Mouse (Mus musculus): ENCODE measurements around the gene Micall2. TPM values are rescaled to one million over a fixed set of nuclear protein-coding genes. Genes with fewer than 3 reads are reported as not detected.

Gene Micall2
- polyA plus RNA-seq, 1 experiment: 1.4 TPM

DNA sequence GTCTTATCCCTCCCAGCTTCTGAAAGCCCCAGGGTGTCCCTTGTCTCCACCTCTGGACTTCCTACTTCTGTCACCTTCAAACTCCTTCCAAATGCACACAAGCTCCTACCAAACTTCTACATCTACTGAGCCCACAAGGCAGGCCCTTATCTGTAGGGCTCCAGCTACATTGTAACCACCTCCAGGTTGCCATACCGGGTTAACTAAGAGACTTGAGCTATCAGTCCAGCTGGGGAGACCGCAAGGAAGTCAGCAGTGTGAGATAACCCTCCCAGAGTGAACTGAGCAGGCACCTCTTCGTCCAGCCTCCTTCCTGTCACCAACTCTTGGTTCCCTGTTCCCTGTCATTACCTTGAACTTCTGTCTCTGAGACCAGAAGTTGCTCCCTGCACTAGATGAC is 2.1 kb downstream of the Micall2 start:
- H3K4me1 ChIP-seq (ENCODE audit: control insufficient read depth, insufficient read depth, low read length): 0 out of 2 replicates have a peak, but pooled peaks cover 1% of the 10 kb centered on the region
- TF ChIP-seq POLR2A (IDR thresholded peaks at IDR 0.05; ENCODE audit: extremely low read depth, insufficient read depth, low read length) (no peak), CTCF (IDR thresholded peaks at IDR 0.05; ENCODE audit: extremely low read depth, insufficient read depth, low read length) (no peak)
- H3K27ac ChIP-seq (ENCODE audit: insufficient read depth, low read length): no peak overlapping the region
- H3K4me3 ChIP-seq (ENCODE audit: insufficient read depth, low read length): no peak overlapping the region

DNA sequence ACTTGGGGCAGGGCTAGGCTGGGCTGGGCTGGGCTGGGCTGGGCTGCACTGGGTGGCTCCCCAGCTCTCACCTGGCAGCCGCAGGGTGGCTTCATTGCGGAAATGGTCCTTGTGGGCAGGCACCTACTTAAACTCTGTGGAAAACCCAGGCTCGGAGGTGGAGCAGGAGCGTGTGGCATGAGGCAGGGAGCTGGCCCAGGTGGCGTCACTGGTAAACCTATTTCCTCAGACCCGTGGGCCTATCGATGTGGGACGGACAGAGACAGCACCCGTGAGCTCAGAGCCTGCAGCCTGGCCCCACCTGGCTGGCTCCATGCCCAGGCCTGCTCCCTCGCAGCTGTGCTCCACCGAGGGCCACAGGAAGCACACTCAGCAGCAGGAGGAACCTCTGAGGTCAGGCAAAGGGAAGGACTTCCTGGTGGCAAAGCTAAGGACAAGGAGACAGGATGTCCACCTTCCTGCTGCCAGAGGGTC is 3.5 kb downstream of the Micall2 start:
- H3K27ac ChIP-seq (ENCODE audit: insufficient read depth, low read length): no peak overlapping the region
- no peak overlapping the region for H3K4me3 ChIP-seq (ENCODE audit: insufficient read depth, low read length)
- H3K4me1 ChIP-seq (ENCODE audit: control insufficient read depth, insufficient read depth, low read length): 0 out of 2 replicates have a peak, but pooled peaks cover 1% of the 10 kb centered on the region
- TF ChIP-seq CTCF (IDR thresholded peaks at IDR 0.05; ENCODE audit: extremely low read depth, insufficient read depth, low read length): no peak
- TF ChIP-seq POLR2A (IDR thresholded peaks at IDR 0.05; ENCODE audit: extremely low read depth, insufficient read depth, low read length): no peak

DNA sequence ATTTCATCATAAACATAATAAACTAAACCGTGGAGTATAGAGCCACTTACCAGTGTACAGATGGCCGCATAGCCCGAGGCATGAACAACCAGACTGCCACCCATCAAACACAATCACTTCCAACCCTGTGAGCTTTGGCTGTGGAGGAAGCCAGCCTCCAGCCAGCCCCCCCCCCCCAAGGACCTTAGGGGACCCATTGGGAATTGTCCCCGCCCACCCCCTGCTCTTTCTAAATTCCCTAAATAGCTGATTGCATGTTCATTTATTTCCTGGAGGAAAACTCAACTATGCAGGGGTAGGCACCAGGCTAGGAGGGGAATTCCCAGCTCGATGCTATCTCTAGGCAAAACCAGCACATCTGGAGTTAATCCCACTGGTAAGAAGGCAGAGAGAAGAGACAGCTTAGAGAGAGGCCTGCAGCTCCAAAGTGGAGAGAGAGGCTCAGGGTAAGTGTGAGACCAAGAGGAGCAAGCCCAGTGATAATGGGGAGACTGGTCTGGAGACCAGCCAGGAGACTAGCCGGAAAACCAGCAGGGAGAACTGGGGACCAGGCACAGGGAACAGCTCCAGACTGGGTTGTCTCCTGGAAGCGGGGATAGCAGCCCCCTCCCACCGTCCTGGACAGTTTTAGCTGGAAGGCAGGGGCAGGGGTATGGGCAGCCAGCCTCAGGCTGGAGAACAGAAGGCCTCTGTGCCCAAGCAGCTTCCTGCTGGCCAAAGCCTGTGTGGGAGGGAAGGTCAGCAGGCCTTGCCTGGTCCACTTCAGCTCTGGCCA is 5.2 kb downstream of the Micall2 start:
- Histone ChIP-seq H3K4me3 (ENCODE audit: insufficient read depth, low read length) (no peak overlapping the region), H3K4me1 (ENCODE audit: control insufficient read depth, insufficient read depth, low read length) (0 out of 2 replicates have a peak, but pooled peaks cover 1% of the 10 kb centered on the region), H3K27ac (ENCODE audit: insufficient read depth, low read length) (peak overlapping the region; percentile 76; the same call in 1 of the 2 replicates)
- TF ChIP-seq CTCF (IDR thresholded peaks at IDR 0.05; ENCODE audit: extremely low read depth, insufficient read depth, low read length) (no peak), POLR2A (IDR thresholded peaks at IDR 0.05; ENCODE audit: extremely low read depth, insufficient read depth, low read length) (no peak)

DNA sequence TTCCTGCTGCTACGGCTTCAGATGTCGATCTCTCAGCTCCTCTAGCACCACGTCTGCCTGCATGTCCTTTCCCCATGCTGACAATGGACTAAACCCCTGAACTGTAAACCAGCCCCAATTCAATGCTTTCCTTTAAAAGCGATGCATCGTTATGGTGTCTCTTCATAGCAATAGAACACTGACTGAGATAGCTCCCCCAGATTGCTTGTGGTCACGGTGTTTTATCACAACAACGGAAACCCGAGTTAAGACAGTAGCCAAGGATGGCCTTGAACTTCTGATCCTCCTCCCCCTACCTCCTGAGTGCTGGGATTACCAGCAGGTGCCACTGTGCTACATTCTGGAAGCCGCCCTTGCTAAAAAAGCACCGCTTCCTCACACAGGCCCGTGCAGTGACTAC is 8.9 kb downstream of the Micall2 start:
- Histone ChIP-seq H3K27ac (ENCODE audit: insufficient read depth, low read length) (no peak overlapping the region), H3K4me1 (ENCODE audit: control insufficient read depth, insufficient read depth, low read length) (no peaks in the 10 kb centered on the region), H3K4me3 (ENCODE audit: insufficient read depth, low read length) (no peak overlapping the region)
- no peak for TF ChIP-seq POLR2A (IDR thresholded peaks at IDR 0.05; ENCODE audit: extremely low read depth, insufficient read depth, low read length)
- no peak for TF ChIP-seq CTCF (IDR thresholded peaks at IDR 0.05; ENCODE audit: extremely low read depth, insufficient read depth, low read length)

DNA sequence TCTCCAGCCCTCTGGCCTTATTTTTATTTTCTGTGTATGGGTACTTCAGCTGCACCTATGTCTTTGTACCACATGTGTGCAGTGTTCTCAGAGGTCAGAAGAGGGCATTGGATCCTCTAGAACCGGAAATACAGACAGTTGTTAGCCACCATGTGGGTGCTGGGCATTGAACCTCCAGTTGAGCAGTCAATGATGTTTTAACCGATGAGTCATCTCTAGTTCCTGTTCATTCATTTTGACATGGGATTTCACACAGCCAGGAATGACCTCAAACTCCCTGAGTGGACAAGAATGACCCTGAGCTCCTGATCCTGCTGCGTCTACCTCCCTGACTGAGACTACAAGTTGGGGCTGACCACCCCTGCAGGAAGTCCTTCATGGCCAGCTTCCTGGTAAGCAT is 9.9 kb downstream of the Micall2 start:
- no peak for TF ChIP-seq POLR2A (IDR thresholded peaks at IDR 0.05; ENCODE audit: extremely low read depth, insufficient read depth, low read length)
- no peak for TF ChIP-seq CTCF (IDR thresholded peaks at IDR 0.05; ENCODE audit: extremely low read depth, insufficient read depth, low read length)
- no peak overlapping the region for H3K4me3 ChIP-seq (ENCODE audit: insufficient read depth, low read length)
- H3K4me1 ChIP-seq (ENCODE audit: control insufficient read depth, insufficient read depth, low read length): no peaks in the 10 kb centered on the region
- no peak overlapping the region for H3K27ac ChIP-seq (ENCODE audit: insufficient read depth, low read length)

DNA sequence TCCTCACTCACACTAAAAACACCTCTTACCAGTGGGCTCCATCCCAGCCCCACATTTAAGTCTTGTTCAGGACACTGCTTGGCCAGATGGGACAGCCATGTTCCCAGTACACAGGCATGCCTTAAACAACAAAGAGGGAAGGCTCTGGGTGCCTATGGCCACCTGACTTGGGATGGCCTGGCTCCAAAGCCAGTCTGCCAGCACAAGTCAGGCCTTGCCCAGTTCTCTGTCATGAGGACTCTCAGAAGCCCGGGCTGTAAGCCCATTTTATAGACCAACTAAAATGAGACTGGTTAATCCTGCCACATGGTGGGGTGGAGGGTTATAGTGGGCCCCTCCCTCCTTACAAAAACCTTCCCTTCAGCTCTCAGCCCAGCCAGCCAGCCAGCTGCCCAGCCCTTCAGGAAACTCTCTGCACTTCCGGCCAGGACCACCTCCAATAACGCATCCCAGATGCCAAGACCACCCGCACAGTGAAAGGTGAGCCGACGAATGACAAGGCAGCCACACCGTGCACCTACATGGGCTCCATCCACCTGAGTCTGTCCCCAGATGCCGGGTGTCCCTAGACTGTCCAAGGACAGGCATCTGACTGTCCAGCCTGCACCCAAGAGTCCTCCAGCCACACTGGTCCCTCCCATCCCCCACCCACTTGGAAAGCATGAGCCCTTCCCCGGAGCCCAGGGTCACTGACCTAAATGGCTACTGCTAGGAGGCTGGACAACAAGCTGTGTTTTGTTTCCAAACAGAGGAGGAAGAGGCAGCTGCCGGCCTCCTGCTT is 11.6 kb downstream of the Micall2 start:
- no peak overlapping the region for H3K27ac ChIP-seq (ENCODE audit: insufficient read depth, low read length)
- TF ChIP-seq CTCF (IDR thresholded peaks at IDR 0.05; ENCODE audit: extremely low read depth, insufficient read depth, low read length): no peak
- no peak for TF ChIP-seq POLR2A (IDR thresholded peaks at IDR 0.05; ENCODE audit: extremely low read depth, insufficient read depth, low read length)
- no peak overlapping the region for H3K4me3 ChIP-seq (ENCODE audit: insufficient read depth, low read length)
- H3K4me1 ChIP-seq (ENCODE audit: control insufficient read depth, insufficient read depth, low read length): no peaks in the 10 kb centered on the region

DNA sequence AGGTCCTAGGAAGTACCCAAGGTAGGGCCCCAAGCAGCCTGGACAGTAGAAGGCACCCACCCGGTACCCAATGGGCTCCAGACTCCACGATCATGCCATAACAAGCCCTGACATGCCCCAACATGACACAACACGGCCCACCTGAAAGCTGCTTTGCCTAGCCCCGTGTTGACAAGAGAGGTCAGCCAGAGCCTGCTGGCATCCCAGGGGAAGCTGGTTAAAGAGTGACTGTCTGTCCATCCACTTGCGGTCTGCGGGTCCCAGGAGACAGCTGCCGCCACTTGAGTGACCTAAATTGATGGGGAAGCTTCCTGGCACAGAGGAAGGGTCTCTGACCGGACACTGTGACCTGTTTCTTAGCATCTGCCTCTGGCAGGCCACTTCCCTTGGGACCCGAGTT is 13.0 kb downstream of the Micall2 start:
- TF ChIP-seq POLR2A (IDR thresholded peaks at IDR 0.05; ENCODE audit: extremely low read depth, insufficient read depth, low read length): no peak
- TF ChIP-seq CTCF (IDR thresholded peaks at IDR 0.05; ENCODE audit: extremely low read depth, insufficient read depth, low read length): no peak
- Histone ChIP-seq H3K27ac (ENCODE audit: insufficient read depth, low read length) (no peak overlapping the region), H3K4me3 (ENCODE audit: insufficient read depth, low read length) (no peak overlapping the region), H3K4me1 (ENCODE audit: control insufficient read depth, insufficient read depth, low read length) (no peaks in the 10 kb centered on the region)

DNA sequence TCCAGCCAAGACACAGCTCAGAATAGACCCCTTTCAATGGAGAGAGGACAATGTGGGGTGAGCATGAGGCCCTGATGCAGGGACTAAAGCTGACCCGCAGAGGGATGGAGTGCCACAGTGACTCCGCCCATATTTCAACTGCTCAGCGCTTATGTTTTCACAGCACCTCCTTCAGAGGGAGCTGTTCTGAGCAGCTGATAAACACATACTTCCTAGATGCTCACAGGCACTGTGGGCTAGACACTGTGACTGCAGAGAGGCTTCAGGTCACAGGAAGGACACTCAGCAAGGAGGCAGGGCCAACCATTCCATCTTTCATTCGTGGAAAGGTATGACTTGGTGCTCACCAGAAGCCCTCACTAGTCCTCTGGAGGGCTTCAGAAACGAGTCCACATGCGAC is 13.4 kb downstream of the Micall2 start:
- Histone ChIP-seq H3K4me1 (ENCODE audit: control insufficient read depth, insufficient read depth, low read length) (no peaks in the 10 kb centered on the region), H3K27ac (ENCODE audit: insufficient read depth, low read length) (no peak overlapping the region), H3K4me3 (ENCODE audit: insufficient read depth, low read length) (no peak overlapping the region)
- no peak for TF ChIP-seq CTCF (IDR thresholded peaks at IDR 0.05; ENCODE audit: extremely low read depth, insufficient read depth, low read length)
- TF ChIP-seq POLR2A (IDR thresholded peaks at IDR 0.05; ENCODE audit: extremely low read depth, insufficient read depth, low read length): no peak

DNA sequence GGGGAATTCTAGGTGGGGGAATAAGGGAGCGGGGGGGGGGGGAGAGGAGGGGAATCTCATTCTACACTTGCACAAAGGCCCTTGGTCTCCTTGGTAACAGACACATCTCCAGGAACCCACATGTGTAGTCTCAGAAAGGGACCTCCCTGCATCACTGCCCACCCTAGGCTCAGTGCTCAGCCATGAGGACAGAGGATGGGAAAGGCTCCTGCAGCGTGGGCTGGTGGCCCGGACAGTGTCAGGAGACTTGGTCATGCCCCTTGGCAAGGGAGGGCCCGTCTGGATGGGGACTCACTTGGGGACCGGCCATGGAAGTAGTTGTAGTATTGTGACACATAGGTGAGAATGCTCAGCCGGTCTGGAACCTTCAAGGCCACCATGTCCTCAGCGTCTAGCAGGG is 17.2 kb downstream of the Micall2 start:
- Histone ChIP-seq H3K27ac (ENCODE audit: insufficient read depth, low read length) (no peak overlapping the region), H3K4me1 (ENCODE audit: control insufficient read depth, insufficient read depth, low read length) (no peaks in the 10 kb centered on the region), H3K4me3 (ENCODE audit: insufficient read depth, low read length) (no peak overlapping the region)
- TF ChIP-seq CTCF (IDR thresholded peaks at IDR 0.05; ENCODE audit: extremely low read depth, insufficient read depth, low read length): no peak
- no peak for TF ChIP-seq POLR2A (IDR thresholded peaks at IDR 0.05; ENCODE audit: extremely low read depth, insufficient read depth, low read length)
